Mouse (Mus musculus) stomach, postnatal 0 days (tissue): ENCODE measurements at regions not wholly inside any gene's neighbourhood (a gene's known extent, or its start where the extent isn't known, plus 50 kb on each side); places are given as distances from the start of the nearest gene placed in this dataset.

ENCODE experiments used
- CTCF ChIP-seq: IDR thresholded peaks from 2 replicates; pipeline ENCODE4 v1.5.1; 2016; ENCODE audit warnings: antibody characterized with exemption, low read depth, mild to moderate bottlenecking, moderate library complexity
- EP300 ChIP-seq: optimal IDR thresholded peaks from 2 replicates; pipeline ENCODE3; 2016; ENCODE audit warnings: antibody characterized with exemption

DNA sequence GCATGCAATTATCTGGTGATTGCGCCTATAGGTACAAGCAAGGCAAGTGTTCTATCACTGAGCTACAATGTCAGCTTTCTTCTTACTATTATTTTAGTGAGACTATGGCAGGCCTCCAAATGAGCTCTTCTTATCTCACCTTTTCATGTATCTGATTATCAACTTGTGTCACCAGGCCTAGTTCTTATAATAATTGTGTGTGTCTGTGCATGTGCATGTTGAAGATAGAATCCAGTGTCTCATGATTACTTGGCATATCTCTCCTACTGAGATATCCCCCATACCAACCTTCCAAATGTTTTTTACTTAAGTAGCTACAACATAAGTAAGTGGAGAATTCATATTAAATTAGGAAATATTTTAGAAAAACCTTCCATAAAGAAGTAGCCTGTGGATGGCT is 266.2 kb upstream of the Xrcc4 start:
- no peak for TF ChIP-seq EP300
- no peak for TF ChIP-seq CTCF
